Mouse (Mus musculus): Measurements from ENCODE around the gene Cabin1. TPM values are rescaled to one million over a fixed set of nuclear protein-coding genes. Genes with fewer than 3 reads are reported as not detected.
A peak's percentile ranks its signal among the peaks of the same experiment; 100 is the strongest.

Gene Cabin1
- polyA plus RNA-seq, 1 experiment from 2014 or later = 31.9 TPM

DNA sequence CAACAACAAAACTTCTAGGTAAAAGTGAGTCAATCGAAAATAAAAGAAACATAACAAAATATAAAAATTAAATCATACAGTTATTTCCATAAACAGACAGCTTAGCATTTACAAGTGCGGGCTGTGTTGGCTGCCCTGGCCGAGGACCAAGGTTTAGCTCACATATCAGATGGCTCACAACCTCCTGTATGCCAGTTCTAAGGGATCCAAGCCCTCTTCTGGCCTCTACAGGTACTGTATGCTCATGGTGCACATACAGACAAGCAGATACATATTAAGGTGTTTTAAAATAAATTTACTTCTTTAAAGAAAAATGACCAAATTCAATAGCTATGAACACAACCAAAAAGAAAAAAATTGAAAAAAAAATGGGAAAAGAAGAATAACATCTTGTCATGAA lies 3.8 kb downstream of the Cabin1 start:
- H3K27ac ChIP-seq = no peak overlapping the region
- no peaks in the 10 kb centered on the region for H3K27me3 ChIP-seq (ENCODE audit: low read depth, poor library complexity, severe bottlenecking)
- no peak overlapping the region for H3K4me3 ChIP-seq
- peaks cover 14% of the 10 kb centered on the region for H3K4me1 ChIP-seq
- 95% methylated on average over 3 of the region's 3 CpGs for WGBS
- DNase-seq (ENCODE audit: low spot score) = no peak
- H3K9me3 ChIP-seq (replicated peaks) = no peaks in the 10 kb centered on the region
- H3K36me3 ChIP-seq = peaks cover 49% of the 10 kb centered on the region

DNA sequence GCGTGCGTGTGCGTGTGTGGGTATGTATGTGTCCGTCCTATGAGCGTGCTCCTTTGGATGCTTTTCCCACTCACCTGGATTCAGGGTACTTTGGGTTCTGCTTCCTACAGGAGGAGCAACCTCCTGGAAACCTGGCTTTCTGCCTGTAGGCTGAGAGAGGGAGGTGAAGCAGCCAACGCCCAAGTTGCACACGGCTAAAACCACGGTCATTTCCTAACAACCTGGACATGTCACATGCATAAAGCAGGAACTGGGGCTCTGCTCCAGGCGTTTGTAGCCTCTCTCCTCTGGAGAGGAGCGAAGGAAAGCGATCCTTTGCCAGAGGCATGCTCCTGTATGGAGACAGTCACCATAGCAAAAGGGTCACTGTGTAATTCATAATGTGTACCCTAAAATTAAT lies 7.4 kb downstream of the Cabin1 start:
- Histone ChIP-seq H3K9me3 (replicated peaks) (no peaks in the 10 kb centered on the region), H3K27ac (no peak overlapping the region), H3K36me3 (peaks cover 83% of the 10 kb centered on the region), H3K27me3 (ENCODE audit: low read depth, poor library complexity, severe bottlenecking) (no peaks in the 10 kb centered on the region), H3K4me1 (no peaks in the 10 kb centered on the region), H3K4me3 (no peak overlapping the region)
- no peak for DNase-seq (ENCODE audit: low spot score)
- 94% methylated on average over 11 of the region's 11 CpGs for WGBS

DNA sequence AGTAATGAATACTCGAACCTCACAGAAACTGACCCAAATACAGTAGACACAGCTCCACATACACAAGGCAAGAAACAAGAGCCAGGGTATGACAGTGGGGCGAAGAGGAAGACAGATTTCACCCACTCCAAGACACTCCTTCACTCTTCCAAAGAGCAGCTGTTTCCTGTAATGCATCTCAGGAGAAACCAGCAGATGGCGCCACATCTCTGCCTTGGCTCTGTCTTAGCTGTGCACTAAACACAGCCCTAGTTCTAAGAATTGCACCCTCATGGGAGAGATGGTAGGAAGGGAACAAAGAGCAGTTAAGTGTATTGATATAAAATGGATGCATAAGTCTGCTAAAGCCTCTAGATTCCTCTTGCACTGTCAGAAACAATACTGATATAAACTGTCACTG lies 20.1 kb downstream of the Cabin1 start:
- Histone ChIP-seq H3K9me3 (replicated peaks) (no peaks in the 10 kb centered on the region), H3K4me3 (no peak overlapping the region), H3K36me3 (peaks cover 97% of the 10 kb centered on the region), H3K27me3 (ENCODE audit: low read depth, poor library complexity, severe bottlenecking) (no peaks in the 10 kb centered on the region), H3K27ac (no peak overlapping the region), H3K4me1 (no peaks in the 10 kb centered on the region)
- peak; percentile 84 for DNase-seq (ENCODE audit: low spot score)
- WGBS = 45% methylated on average over 3 of the region's 3 CpGs

- Histone ChIP-seq H3K36me3 (peaks cover 97% of the 10 kb centered on the region), H3K4me1 (no peaks in the 10 kb centered on the region), H3K27ac (no peak overlapping the region), H3K4me3 (no peak overlapping the region), H3K27me3 (ENCODE audit: low read depth, poor library complexity, severe bottlenecking) (no peaks in the 10 kb centered on the region), H3K9me3 (replicated peaks) (no peaks in the 10 kb centered on the region)
- 95% methylated on average over 12 of the region's 12 CpGs for WGBS
- DNase-seq (ENCODE audit: low spot score) = no peak
These were observed 20.8 kb downstream of the Cabin1 start for GRCm38 (mm10) chr10:75743369-75743768.

- no peaks in the 10 kb centered on the region for H3K9me3 ChIP-seq (replicated peaks)
- H3K27ac ChIP-seq = no peak overlapping the region
- 96% methylated on average over 3 of the region's 3 CpGs for WGBS
- peaks cover 97% of the 10 kb centered on the region for H3K36me3 ChIP-seq
- DNase-seq (ENCODE audit: low spot score) = no peak
- H3K4me3 ChIP-seq = no peak overlapping the region
- H3K27me3 ChIP-seq (ENCODE audit: low read depth, poor library complexity, severe bottlenecking) = no peaks in the 10 kb centered on the region
- no peaks in the 10 kb centered on the region for H3K4me1 ChIP-seq
These were observed 23.3 kb downstream of the Cabin1 start for GRCm38 (mm10) chr10:75740866-75741265.

DNA sequence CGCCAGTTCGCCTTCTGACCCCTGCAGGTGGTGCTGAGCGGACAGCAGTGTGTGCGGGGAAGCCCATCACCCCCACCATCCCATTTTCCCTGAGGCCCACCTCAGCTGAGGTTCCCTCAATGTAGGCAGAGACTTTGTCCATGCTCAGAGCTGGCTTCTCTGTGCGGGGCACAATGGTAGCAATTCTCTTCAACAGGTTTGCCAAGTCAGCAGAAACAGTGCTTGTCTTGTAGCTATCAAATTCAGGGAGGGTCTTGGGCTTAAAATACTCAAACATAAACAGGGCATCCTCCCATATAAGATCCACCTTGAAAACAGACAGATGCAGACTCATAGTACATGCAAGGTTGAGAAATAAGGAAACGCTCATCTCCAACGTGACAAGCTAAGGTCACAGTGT lies 38.7 kb downstream of the Cabin1 start:
- WGBS = 92% methylated on average over 7 of the region's 7 CpGs
- peaks cover 96% of the 10 kb centered on the region for H3K36me3 ChIP-seq
- H3K27me3 ChIP-seq (ENCODE audit: low read depth, poor library complexity, severe bottlenecking) = no peaks in the 10 kb centered on the region
- no peaks in the 10 kb centered on the region for H3K9me3 ChIP-seq (replicated peaks)
- no peak for DNase-seq (ENCODE audit: low spot score)
- no peak overlapping the region for H3K27ac ChIP-seq
- H3K4me3 ChIP-seq = no peak overlapping the region
- no peaks in the 10 kb centered on the region for H3K4me1 ChIP-seq

DNA sequence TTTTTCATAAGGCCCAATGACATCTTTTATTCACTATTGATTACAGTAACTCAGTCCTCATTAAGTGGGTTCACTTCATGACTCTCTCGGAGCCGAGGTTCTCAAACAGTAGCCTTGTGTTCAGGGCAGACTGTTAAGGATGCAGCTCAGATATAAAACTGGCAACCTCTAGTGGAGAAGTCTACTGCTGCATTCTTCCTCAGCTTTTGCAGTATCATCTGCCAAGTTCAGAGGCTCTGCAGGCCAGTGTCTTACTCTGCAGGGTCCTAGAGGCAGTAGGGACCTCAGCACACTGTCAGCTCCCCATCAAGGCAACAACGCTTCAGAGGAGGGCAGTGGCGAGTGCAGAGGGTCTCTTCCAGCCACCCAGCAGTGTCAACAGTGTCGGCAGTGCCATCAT lies 43.9 kb downstream of the Cabin1 start:
- Histone ChIP-seq H3K27me3 (ENCODE audit: low read depth, poor library complexity, severe bottlenecking) (no peaks in the 10 kb centered on the region), H3K36me3 (peaks cover 93% of the 10 kb centered on the region), H3K4me3 (no peak overlapping the region), H3K27ac (no peak overlapping the region), H3K9me3 (replicated peaks) (no peaks in the 10 kb centered on the region), H3K4me1 (no peaks in the 10 kb centered on the region)
- 92% methylated on average over 5 of the region's 5 CpGs for WGBS
- DNase-seq (ENCODE audit: low spot score) = no peak

GRCm38 (mm10) chr10:75714795-75715194 lies 49.3 kb downstream of the Cabin1 start:
- no peak overlapping the region for H3K27ac ChIP-seq
- H3K4me1 ChIP-seq = no peaks in the 10 kb centered on the region
- 84% methylated on average over 3 of the region's 3 CpGs for WGBS
- no peak for DNase-seq (ENCODE audit: low spot score)
- peaks cover 92% of the 10 kb centered on the region for H3K36me3 ChIP-seq
- H3K4me3 ChIP-seq = no peak overlapping the region
- no peaks in the 10 kb centered on the region for H3K9me3 ChIP-seq (replicated peaks)
- no peaks in the 10 kb centered on the region for H3K27me3 ChIP-seq (ENCODE audit: low read depth, poor library complexity, severe bottlenecking)

DNA sequence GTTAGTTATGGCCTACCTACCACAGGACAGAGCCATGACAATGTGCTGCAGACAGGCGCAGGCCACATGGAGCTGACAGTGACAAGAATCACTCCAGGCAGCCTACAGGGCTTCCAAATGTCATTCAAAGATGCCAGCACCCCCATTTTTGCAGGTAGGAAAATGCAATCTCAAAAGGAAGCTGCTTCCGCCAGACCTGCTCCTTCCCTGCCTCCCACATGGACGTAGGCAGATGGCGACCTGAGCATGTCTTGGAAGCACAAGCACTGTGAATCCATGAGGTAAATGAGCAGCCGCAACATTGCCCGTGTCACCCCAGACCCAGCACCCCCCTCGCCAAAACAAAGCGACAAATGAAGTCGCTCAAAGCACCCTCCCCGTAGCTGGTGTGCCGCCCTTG lies 51.1 kb downstream of the Cabin1 start:
- 92% methylated on average over 11 of the region's 11 CpGs for WGBS
- Histone ChIP-seq H3K9me3 (replicated peaks) (no peaks in the 10 kb centered on the region), H3K27me3 (ENCODE audit: low read depth, poor library complexity, severe bottlenecking) (no peaks in the 10 kb centered on the region), H3K4me1 (no peaks in the 10 kb centered on the region), H3K36me3 (peaks cover 96% of the 10 kb centered on the region), H3K27ac (no peak overlapping the region), H3K4me3 (no peak overlapping the region)
- DNase-seq (ENCODE audit: low spot score) = no peak

DNA sequence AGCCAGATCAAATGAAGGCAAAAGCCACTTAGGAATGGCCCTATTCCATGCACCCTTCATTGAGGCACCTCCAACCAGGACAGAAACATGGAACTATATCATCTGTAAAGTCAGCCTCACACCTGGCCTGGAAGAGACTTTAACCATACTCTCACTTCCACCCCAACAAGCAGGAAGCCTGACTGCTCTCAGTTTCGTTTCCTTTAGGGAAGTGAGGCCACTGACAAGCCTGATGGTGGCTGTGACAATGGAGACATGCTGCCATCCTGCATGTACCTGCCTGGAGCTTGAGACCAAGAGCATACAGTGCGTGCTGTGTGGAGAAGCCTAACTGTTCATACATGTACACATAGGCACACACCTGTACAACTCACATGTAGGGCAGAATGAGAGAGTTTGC lies 53.9 kb downstream of the Cabin1 start:
- Histone ChIP-seq H3K27ac (no peak overlapping the region), H3K4me1 (no peaks in the 10 kb centered on the region), H3K4me3 (no peak overlapping the region), H3K36me3 (peaks cover 94% of the 10 kb centered on the region), H3K27me3 (ENCODE audit: low read depth, poor library complexity, severe bottlenecking) (no peaks in the 10 kb centered on the region), H3K9me3 (replicated peaks) (no peaks in the 10 kb centered on the region)
- no peak for DNase-seq (ENCODE audit: low spot score)
- 87% methylated on average over 2 of the region's 2 CpGs for WGBS

- Histone ChIP-seq H3K4me3 (no peak overlapping the region), H3K27me3 (ENCODE audit: low read depth, poor library complexity, severe bottlenecking) (no peaks in the 10 kb centered on the region), H3K9me3 (replicated peaks) (no peaks in the 10 kb centered on the region), H3K36me3 (peaks cover 96% of the 10 kb centered on the region), H3K27ac (no peak overlapping the region), H3K4me1 (no peaks in the 10 kb centered on the region)
- DNase-seq (ENCODE audit: low spot score) = no peak
- 91% methylated on average over 9 of the region's 9 CpGs for WGBS
These were observed 54.9 kb downstream of the Cabin1 start for GRCm38 (mm10) chr10:75709261-75709660.

DNA sequence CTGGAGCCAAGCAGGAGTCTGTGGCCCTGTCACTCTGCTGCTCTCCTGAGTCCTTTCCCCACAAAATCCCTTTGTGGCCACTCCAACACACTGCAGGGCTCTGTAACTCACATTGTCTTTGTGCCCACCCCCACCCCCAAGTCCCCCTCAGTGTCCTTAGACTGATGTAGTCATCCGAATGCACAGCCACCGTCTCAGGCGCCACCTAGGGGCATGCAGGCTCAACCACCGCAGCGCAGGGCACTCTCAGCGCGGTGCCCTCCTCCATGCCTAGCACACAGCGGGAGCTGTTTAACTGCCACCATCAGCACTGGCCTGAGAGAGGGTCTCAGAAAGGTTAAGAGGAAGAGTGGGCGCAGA lies 55.5 kb downstream of the Cabin1 start:
- Histone ChIP-seq H3K36me3 (peaks cover 96% of the 10 kb centered on the region), H3K4me1 (no peaks in the 10 kb centered on the region), H3K27ac (no peak overlapping the region), H3K9me3 (replicated peaks) (no peaks in the 10 kb centered on the region), H3K27me3 (ENCODE audit: low read depth, poor library complexity, severe bottlenecking) (no peaks in the 10 kb centered on the region), H3K4me3 (no peak overlapping the region)
- 51% methylated on average over 9 of the region's 9 CpGs for WGBS
- peak; percentile 36 for DNase-seq (ENCODE audit: low spot score)

DNA sequence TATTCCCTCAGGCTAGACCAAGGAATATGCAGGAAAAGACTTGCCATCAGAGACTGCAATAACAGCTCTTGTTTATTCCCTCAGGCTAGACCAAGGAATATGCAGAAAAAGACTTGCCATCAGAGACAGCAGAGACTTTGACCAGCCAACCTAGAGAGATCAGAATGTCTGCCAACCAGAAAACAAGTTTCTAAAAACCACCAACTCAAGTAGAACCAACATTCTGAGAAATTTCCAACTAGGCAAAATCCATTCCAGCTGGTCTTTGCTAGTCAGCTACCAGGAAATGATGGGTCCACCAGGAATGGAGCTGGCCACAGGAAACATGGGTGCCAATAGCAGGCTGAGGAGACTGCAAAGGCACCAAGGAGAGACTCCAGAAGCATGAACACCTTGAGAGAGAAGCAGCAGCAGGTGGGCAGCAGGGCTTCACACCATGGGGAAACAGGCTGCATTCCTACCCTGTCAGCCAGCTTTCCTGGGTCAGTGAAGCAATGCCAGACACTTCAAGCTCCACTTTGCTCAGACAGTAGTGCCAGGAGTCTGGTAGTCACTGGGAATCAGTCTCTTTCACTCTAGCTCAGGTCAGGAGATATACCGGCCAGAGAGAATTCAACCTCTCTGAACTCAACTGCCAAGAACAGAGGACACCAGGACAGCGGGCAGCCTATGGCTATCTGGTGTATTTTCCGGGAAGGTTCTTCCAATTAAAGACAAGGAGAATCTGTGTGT lies 56.1 kb downstream of the Cabin1 start:
- H3K36me3 ChIP-seq = peaks cover 96% of the 10 kb centered on the region
- WGBS = 94% methylated on average over 3 of the region's 3 CpGs

GRCm38 (mm10) chr10:75706632-75707216 lies 57.4 kb downstream of the Cabin1 start:
- WGBS = 86% methylated on average over 8 of the region's 8 CpGs
- no peaks in the 10 kb centered on the region for H3K27me3 ChIP-seq (ENCODE audit: low read depth, poor library complexity, severe bottlenecking)
- H3K9me3 ChIP-seq (replicated peaks) = no peaks in the 10 kb centered on the region
- 0 out of 2 replicates have a peak overlapping the region, but pooled peaks have one; percentile 30 for H3K27ac ChIP-seq
- H3K4me1 ChIP-seq = no peaks in the 10 kb centered on the region
- H3K36me3 ChIP-seq = peaks cover 89% of the 10 kb centered on the region
- DNase-seq (ENCODE audit: low spot score) = no peak
- H3K4me3 ChIP-seq = no peak overlapping the region

More for the DNA sequence above, 56.1 kb downstream of the Cabin1 start:
- no peaks in the 10 kb centered on the region for H3K4me1 ChIP-seq
- no peak overlapping the region for H3K27ac ChIP-seq
- H3K4me3 ChIP-seq = no peak overlapping the region
- no peaks in the 10 kb centered on the region for H3K27me3 ChIP-seq (ENCODE audit: low read depth, poor library complexity, severe bottlenecking)
- no peak for DNase-seq (ENCODE audit: low spot score)
- H3K9me3 ChIP-seq (replicated peaks) = no peaks in the 10 kb centered on the region
